Mouse (Mus musculus): Measurements from ENCODE around the gene Dpm3. TPM values are rescaled to one million over a fixed set of nuclear protein-coding genes. Genes with fewer than 3 reads are reported as not detected.

Gene Dpm3
- polyA plus RNA-seq, 1 experiment from 2014 or later: 69.1 TPM

GRCm38 (mm10) chr3:89233562-89234110 lies 25.5 kb upstream of the Dpm3 start:
- H3K9me3 ChIP-seq: no peaks in the 10 kb centered on the region
- WGBS: 86% methylated on average over 14 of the region's 14 CpGs
- no peak overlapping the region for H3K27ac ChIP-seq
- no peak overlapping the region for H3K9ac ChIP-seq
- H3K27me3 ChIP-seq (replicated peaks): no peaks in the 10 kb centered on the region
- H3K4me3 ChIP-seq: no peak overlapping the region
- no peak overlapping the region for H3K4me2 ChIP-seq
- H3K4me1 ChIP-seq: peaks cover 5% of the 10 kb centered on the region
- ATAC-seq (replicated peaks): no peak
- peaks cover 41% of the 10 kb centered on the region for H3K36me3 ChIP-seq (replicated peaks)

- H3K4me2 ChIP-seq: no peak overlapping the region
- no peaks in the 10 kb centered on the region for H3K4me1 ChIP-seq
- no peak for ATAC-seq (replicated peaks)
- H3K27ac ChIP-seq: no peak overlapping the region
- H3K9me3 ChIP-seq: no peaks in the 10 kb centered on the region
- H3K36me3 ChIP-seq (replicated peaks): peaks cover 67% of the 10 kb centered on the region
- no peak overlapping the region for H3K4me3 ChIP-seq
- H3K27me3 ChIP-seq (replicated peaks): no peaks in the 10 kb centered on the region
- no peak overlapping the region for H3K9ac ChIP-seq
- WGBS: 91% methylated on average over 10 of the region's 10 CpGs
Observed at GRCm38 (mm10) chr3:89236516-89236915, 22.6 kb upstream of the Dpm3 start.

GRCm38 (mm10) chr3:89237682-89238081 lies 21.5 kb upstream of the Dpm3 start:
- no peaks in the 10 kb centered on the region for H3K9me3 ChIP-seq
- H3K9ac ChIP-seq: no peak overlapping the region
- H3K4me1 ChIP-seq: peaks cover 9% of the 10 kb centered on the region
- WGBS: 94% methylated on average over 21 of the region's 21 CpGs
- no peak overlapping the region for H3K27ac ChIP-seq
- no peak for ATAC-seq (replicated peaks)
- no peak overlapping the region for H3K4me3 ChIP-seq
- no peaks in the 10 kb centered on the region for H3K27me3 ChIP-seq (replicated peaks)
- no peak overlapping the region for H3K4me2 ChIP-seq
- H3K36me3 ChIP-seq (replicated peaks): peaks cover 76% of the 10 kb centered on the region

GRCm38 (mm10) chr3:89238494-89238893 lies 20.7 kb upstream of the Dpm3 start:
- Histone ChIP-seq H3K36me3 (replicated peaks) (peaks cover 76% of the 10 kb centered on the region), H3K4me2 (no peak overlapping the region), H3K9ac (no peak overlapping the region), H3K27ac (no peak overlapping the region), H3K9me3 (no peaks in the 10 kb centered on the region), H3K4me3 (no peak overlapping the region), H3K4me1 (peaks cover 17% of the 10 kb centered on the region), H3K27me3 (replicated peaks) (no peaks in the 10 kb centered on the region)
- ATAC-seq (replicated peaks): no peak
- 72% methylated on average over 12 of the region's 12 CpGs for WGBS

GRCm38 (mm10) chr3:89242331-89242895 lies 16.7 kb upstream of the Dpm3 start:
- no peak for ATAC-seq (replicated peaks)
- no peaks in the 10 kb centered on the region for H3K9me3 ChIP-seq
- H3K4me3 ChIP-seq: no peak overlapping the region
- H3K27ac ChIP-seq: no peak overlapping the region
- H3K27me3 ChIP-seq (replicated peaks): no peaks in the 10 kb centered on the region
- no peak overlapping the region for H3K9ac ChIP-seq
- 71% methylated on average over 9 of the region's 9 CpGs for WGBS
- peaks cover 35% of the 10 kb centered on the region for H3K4me1 ChIP-seq
- peak overlapping the region; percentile 92; the same call in 1 of the 2 replicates for H3K4me2 ChIP-seq
- H3K36me3 ChIP-seq (replicated peaks): peaks cover 47% of the 10 kb centered on the region

GRCm38 (mm10) chr3:89243609-89244008 lies 15.5 kb upstream of the Dpm3 start:
- H3K27ac ChIP-seq: peak overlapping the region; percentile 97
- peaks cover 39% of the 10 kb centered on the region for H3K4me1 ChIP-seq
- no peaks in the 10 kb centered on the region for H3K9me3 ChIP-seq
- H3K36me3 ChIP-seq (replicated peaks): peaks cover 36% of the 10 kb centered on the region
- H3K27me3 ChIP-seq (replicated peaks): no peaks in the 10 kb centered on the region
- peak overlapping the region; percentile 92 for H3K4me2 ChIP-seq
- H3K4me3 ChIP-seq: peak overlapping the region; percentile 78
- H3K9ac ChIP-seq: peak overlapping the region; percentile 53; the same call in 1 of the 2 replicates
- 14% methylated on average over 14 of the region's 14 CpGs for WGBS
- no peak for ATAC-seq (replicated peaks)

- peak overlapping the region; percentile 78 for H3K4me3 ChIP-seq
- WGBS: 8% methylated on average over 25 of the region's 25 CpGs
- peak overlapping the region; percentile 92 for H3K4me2 ChIP-seq
- peaks cover 39% of the 10 kb centered on the region for H3K4me1 ChIP-seq
- peaks cover 28% of the 10 kb centered on the region for H3K36me3 ChIP-seq (replicated peaks)
- peak overlapping the region; percentile 53 for H3K9ac ChIP-seq
- ATAC-seq (replicated peaks): peak; percentile 43
- H3K27ac ChIP-seq: peak overlapping the region; percentile 97
- no peaks in the 10 kb centered on the region for H3K27me3 ChIP-seq (replicated peaks)
- H3K9me3 ChIP-seq: no peaks in the 10 kb centered on the region
Observed at GRCm38 (mm10) chr3:89244158-89244981, 14.8 kb upstream of the Dpm3 start.

- peaks cover 39% of the 10 kb centered on the region for H3K4me1 ChIP-seq
Observed at GRCm38 (mm10) chr3:89244982-89245687, 14.0 kb upstream of the Dpm3 start.

GRCm38 (mm10) chr3:89245688-89246171 lies 13.4 kb upstream of the Dpm3 start, which contains the start of gene Krtcap2:
TSS of gene Krtcap2 (plus strand) at chr3:89245966.
- Histone ChIP-seq H3K9ac (peak within 1 kb of the TSS; percentile 80), H3K27ac (peak within 1 kb of the TSS; percentile 97), H3K36me3 (replicated peaks) (peaks cover 21% of the 10 kb centered on the region), H3K4me3 (peak within 1 kb of the TSS; percentile 78), H3K27me3 (replicated peaks) (no peaks in the 10 kb centered on the region), H3K4me2 (peak within 1 kb of the TSS; percentile 92), H3K4me1 (peaks cover 43% of the 10 kb centered on the region), H3K9me3 (no peaks in the 10 kb centered on the region)
- WGBS: 2% methylated on average over 20 of the region's 20 CpGs
- ATAC-seq (replicated peaks): peak; percentile 71

More at GRCm38 (mm10) chr3:89244982-89245687, 14.0 kb upstream of the Dpm3 start:
- Histone ChIP-seq H3K27ac (peak overlapping the region; percentile 97), H3K9ac (peak overlapping the region; percentile 80), H3K27me3 (replicated peaks) (no peaks in the 10 kb centered on the region), H3K9me3 (no peaks in the 10 kb centered on the region), H3K4me2 (peak overlapping the region; percentile 92), H3K36me3 (replicated peaks) (peaks cover 27% of the 10 kb centered on the region), H3K4me3 (peak overlapping the region; percentile 78)
- peak; percentile 74 for ATAC-seq (replicated peaks)
- WGBS: under 1% methylated on average over 21 of the region's 26 CpGs

- peak within 1 kb of the TSS; percentile 78 for H3K4me3 ChIP-seq
- H3K4me2 ChIP-seq: peak within 1 kb of the TSS; percentile 92
- no peaks in the 10 kb centered on the region for H3K27me3 ChIP-seq (replicated peaks)
- H3K9ac ChIP-seq: peak within 1 kb of the TSS; percentile 80
- peak within 1 kb of the TSS; percentile 97 for H3K27ac ChIP-seq
- H3K4me1 ChIP-seq: peaks cover 48% of the 10 kb centered on the region
- ATAC-seq (replicated peaks): peak; percentile 59
- WGBS: under 1% methylated on average over 42 of the region's 42 CpGs
- no peaks in the 10 kb centered on the region for H3K9me3 ChIP-seq
- peaks cover 14% of the 10 kb centered on the region for H3K36me3 ChIP-seq (replicated peaks)
Observed at GRCm38 (mm10) chr3:89246261-89247100, 12.7 kb upstream of the Dpm3 start, which contains the start of gene Trim46. TSS of gene Trim46 (minus strand) at chr3:89246309.

GRCm38 (mm10) chr3:89247466-89247865 lies 11.7 kb upstream of the Dpm3 start:
- Histone ChIP-seq H3K27ac (no peak overlapping the region), H3K36me3 (replicated peaks) (peaks cover 5% of the 10 kb centered on the region; the same call in 1 of the 2 replicates), H3K4me3 (peak overlapping the region; percentile 78; the same call in 1 of the 2 replicates), H3K4me1 (peaks cover 43% of the 10 kb centered on the region), H3K9me3 (no peaks in the 10 kb centered on the region), H3K4me2 (peak overlapping the region; percentile 92), H3K27me3 (replicated peaks) (peaks cover 3% of the 10 kb centered on the region; the same call in 1 of the 2 replicates), H3K9ac (no peak overlapping the region)
- ATAC-seq (replicated peaks): no peak
- WGBS: 89% methylated on average over 4 of the region's 4 CpGs

All from midbrain, embryonic 15.5 days (tissue).